In genomic region chr14:22837058-22837457, GRCm38 (mm10) we compare ENCODE assay signal across 35 mouse cellular contexts.
"Had no signal": no experiment of that assay in that cellular context is flagged by ENCODE, and none has a peak within 500 bp of the region (broad histone marks: within the 10 kb centered on the region; RNA-seq: fewer than 3 reads in every experiment).

No protein-coding gene starts in this region.

- H3K4me3 ChIP-seq: heart, embryonic 10.5 days; heart, embryonic 12.5 days; heart, embryonic 13.5 days; heart, embryonic 15.5 days; hindbrain, embryonic 10.5 days; hindbrain, embryonic 12.5 days; hindbrain, embryonic 13.5 days; hindbrain, embryonic 15.5 days; intestine, embryonic 15.5 days; kidney, embryonic 15.5 days; layer of hippocampus, adult 2 months had no signal

- H3K9me3 ChIP-seq: heart, embryonic 10.5 days; heart, embryonic 12.5 days; heart, embryonic 13.5 days; heart, embryonic 15.5 days; hindbrain, embryonic 10.5 days; hindbrain, embryonic 12.5 days; hindbrain, embryonic 13.5 days; hindbrain, embryonic 15.5 days; intestine, embryonic 15.5 days; kidney, embryonic 15.5 days had no signal

- H3K27ac ChIP-seq: heart, embryonic 10.5 days; heart, embryonic 13.5 days; heart, embryonic 15.5 days; hindbrain, embryonic 10.5 days; hindbrain, embryonic 12.5 days; hindbrain, embryonic 13.5 days; hindbrain, embryonic 14.5 days; hindbrain, embryonic 15.5 days; hindbrain, postnatal 0 days; intestine, embryonic 15.5 days; kidney, embryonic 15.5 days; kidney, postnatal 0 days; layer of hippocampus, adult 2 months had no signal

- DNase-seq: heart, postnatal 10 days; heart, postnatal 14 days; heart, postnatal 36 days; heart, postnatal 4 days; kidney, adult 11 months; kidney, adult 18-20 months; kidney, adult 2 months; kidney, adult 8-10 months; kidney, adult 9 months; kidney, postnatal 10 days; kidney, postnatal 14 days; kidney, postnatal 25 days; kidney, postnatal 36 days; kidney, postnatal 4 days; layer of hippocampus, adult 9-11 months; layer of hippocampus, postnatal 36 days had no signal

- ATAC-seq: hindbrain, embryonic 16.5 days; hindbrain, postnatal 0 days; inflammation-experienced regulatory T-cells, adult 6 months; intestine, embryonic 15.5 days; intestine, embryonic 16.5 days; intestine, postnatal 0 days had no signal

- H3K4me1 ChIP-seq: heart, embryonic 10.5 days; heart, embryonic 12.5 days; heart, embryonic 13.5 days; heart, embryonic 15.5 days; hindbrain, embryonic 10.5 days; hindbrain, embryonic 12.5 days; hindbrain, embryonic 13.5 days; hindbrain, embryonic 15.5 days; intestine, embryonic 15.5 days; kidney, embryonic 15.5 days had no signal

- H3K4me2 ChIP-seq: heart, embryonic 11.5 days; heart, embryonic 12.5 days; heart, embryonic 13.5 days; heart, embryonic 15.5 days; hindbrain, embryonic 12.5 days; hindbrain, embryonic 13.5 days; hindbrain, embryonic 14.5 days; hindbrain, embryonic 15.5 days; intestine, embryonic 15.5 days; kidney, embryonic 15.5 days had no signal

- H3K27me3 ChIP-seq: heart, embryonic 12.5 days; heart, embryonic 13.5 days; heart, embryonic 15.5 days; hindbrain, embryonic 12.5 days; hindbrain, embryonic 13.5 days; hindbrain, embryonic 15.5 days; intestine, embryonic 15.5 days; kidney, embryonic 15.5 days had no signal

- H3K36me3 ChIP-seq: heart, embryonic 10.5 days; heart, embryonic 12.5 days; heart, embryonic 13.5 days; heart, embryonic 15.5 days; hindbrain, embryonic 10.5 days; hindbrain, embryonic 12.5 days; hindbrain, embryonic 13.5 days; hindbrain, embryonic 15.5 days; intestine, embryonic 15.5 days; kidney, embryonic 15.5 days had no signal

- H3K9ac ChIP-seq: heart, embryonic 12.5 days; heart, embryonic 13.5 days; heart, embryonic 15.5 days; hindbrain, embryonic 12.5 days; hindbrain, embryonic 13.5 days; hindbrain, embryonic 14.5 days; hindbrain, embryonic 15.5 days; intestine, embryonic 15.5 days; kidney, embryonic 15.5 days had no signal
